Mouse (Mus musculus) frontal cortex, adult (tissue): Measurements from ENCODE around the gene Serpinb7.

Experiments
- ATAC-seq: cut with Nextera tagmentation; 2 replicates; pipeline ENCODE4 v1.9.2; 2017; ENCODE audit warnings: mild to moderate bottlenecking, moderate library complexity, mixed read lengths; ENCODE audit not compliant: low TSS enrichment

Gene Serpinb7

DNA sequence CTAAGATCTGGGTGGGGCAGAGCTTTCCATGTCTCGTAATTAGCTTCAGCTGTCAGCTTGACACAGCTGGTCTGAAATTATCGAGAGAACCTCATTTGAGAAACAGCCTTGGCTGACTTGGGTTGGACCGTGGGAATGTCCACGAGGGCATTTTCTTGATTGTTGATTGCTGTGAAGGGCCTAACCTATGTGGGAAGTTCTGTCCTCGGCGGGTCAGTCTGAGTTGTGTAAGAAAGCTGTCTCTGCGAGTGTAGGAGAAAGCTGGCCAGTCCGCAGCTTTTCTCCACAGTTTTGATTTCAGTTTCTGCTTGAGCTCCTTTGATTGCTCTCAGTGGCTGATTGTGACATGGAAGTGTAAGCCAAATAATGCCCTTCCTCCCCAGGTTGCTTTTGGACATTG, 90.1 kb downstream of the Serpinb7 start:
- ATAC-seq: no peak

- ATAC-seq: no peak
These were observed 97.3 kb downstream of the Serpinb7 start for GRCm38 (mm10) chr1:107496789-107497188.

DNA sequence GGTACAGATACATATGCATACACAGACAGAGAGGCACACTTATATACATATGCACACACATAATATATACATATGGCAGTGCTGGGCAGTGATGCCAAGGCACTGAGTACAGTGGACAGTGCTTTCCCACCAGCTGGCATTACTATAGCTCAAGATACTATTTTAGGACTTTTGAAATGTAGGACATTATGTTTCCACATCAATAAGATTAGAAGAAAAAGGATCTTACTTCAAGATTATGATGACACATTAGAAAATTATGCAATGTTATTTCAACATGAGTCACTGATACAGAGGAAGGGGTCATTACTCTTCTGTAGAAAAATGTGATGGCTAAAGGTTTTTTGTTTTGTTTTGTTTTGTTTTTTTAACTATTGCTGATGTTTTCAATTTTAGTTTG, 102.6 kb downstream of the Serpinb7 start:
- no peak for ATAC-seq
